Mouse (Mus musculus) erythroblast, embryonic 14.5 days (primary cell): ENCODE measurements at regions not wholly inside any gene's neighbourhood (a gene's known extent, or its start where the extent isn't known, plus 50 kb on each side); places are given as distances from the start of the nearest gene placed in this dataset.

Experiments
- H3K27me3 ChIP-seq: 2 replicates; pipeline ENCODE4 v1.6.1; 2012; ENCODE audit warnings: inconsistent platforms; ENCODE audit not compliant: control insufficient read depth
- H3K36me3 ChIP-seq: 2 replicates; pipeline ENCODE4 v1.6.1; 2012; ENCODE audit warnings: mild to moderate bottlenecking, inconsistent platforms; ENCODE audit not compliant: control insufficient read depth
- H3K4me1 ChIP-seq: 2 replicates; pipeline ENCODE4 v1.6.1; 2012; ENCODE audit warnings: inconsistent platforms; ENCODE audit not compliant: control insufficient read depth
- H3K4me3 ChIP-seq: replicated peaks from 2 replicates; pipeline ENCODE3; 2012; ENCODE audit warnings: moderate library complexity, mild to moderate bottlenecking, inconsistent platforms
- H3K9me3 ChIP-seq: 2 replicates; pipeline ENCODE4 v1.6.1; 2012; ENCODE audit warnings: low read length, inconsistent platforms, mixed read lengths; ENCODE audit not compliant: control insufficient read depth
- GATA1 ChIP-seq: IDR thresholded peaks from 2 replicates; pipeline ENCODE4 v1.6.1; 2012; ENCODE audit warnings: low read length, inconsistent platforms, mixed read lengths
- TAL1 ChIP-seq: IDR thresholded peaks from 3 replicates; pipeline ENCODE4 v1.6.1; 2012; ENCODE audit warnings: low read length, inconsistent platforms, mixed read lengths

GRCm38 (mm10) chr7:72990559-72991429, 384.5 kb upstream of the Rgma start:
- TF ChIP-seq GATA1, result no peak
- no peak for TF ChIP-seq TAL1
- Histone ChIP-seq H3K36me3 (no peaks in the 10 kb centered on the region), H3K4me3 (no peak overlapping the region), H3K4me1 (no peaks in the 10 kb centered on the region), H3K9me3 (peaks cover 17% of the 10 kb centered on the region), H3K27me3 (no peaks in the 10 kb centered on the region)

- H3K4me3 ChIP-seq, result no peak overlapping the region
- TF ChIP-seq TAL1 (no peak), GATA1 (no peak)
- H3K4me1 ChIP-seq, result no peaks in the 10 kb centered on the region
- H3K27me3 ChIP-seq, result no peaks in the 10 kb centered on the region
- peaks cover 16% of the 10 kb centered on the region for H3K9me3 ChIP-seq
- H3K36me3 ChIP-seq, result no peaks in the 10 kb centered on the region
Measured at GRCm38 (mm10) chr7:72998374-72998773, 376.9 kb upstream of the Rgma start.

GRCm38 (mm10) chr7:73019151-73019550, 356.2 kb upstream of the Rgma start:
- H3K27me3 ChIP-seq, result no peaks in the 10 kb centered on the region

GRCm38 (mm10) chr7:73019764-73020354, 355.4 kb upstream of the Rgma start:
- Histone ChIP-seq H3K27me3 (no peaks in the 10 kb centered on the region), H3K4me3 (no peak overlapping the region), H3K9me3 (no peaks in the 10 kb centered on the region), H3K36me3 (no peaks in the 10 kb centered on the region), H3K4me1 (no peaks in the 10 kb centered on the region)
- TF ChIP-seq GATA1, result no peak
- no peak for TF ChIP-seq TAL1

More at GRCm38 (mm10) chr7:73019151-73019550, 356.2 kb upstream of the Rgma start:
- H3K4me1 ChIP-seq, result no peaks in the 10 kb centered on the region
- no peak overlapping the region for H3K4me3 ChIP-seq
- no peaks in the 10 kb centered on the region for H3K36me3 ChIP-seq
- TF ChIP-seq TAL1 (no peak), GATA1 (no peak)
- H3K9me3 ChIP-seq, result no peaks in the 10 kb centered on the region

- no peaks in the 10 kb centered on the region for H3K27me3 ChIP-seq
- peaks cover 2% of the 10 kb centered on the region; the same call in 1 of the 2 replicates for H3K9me3 ChIP-seq
- H3K36me3 ChIP-seq, result no peaks in the 10 kb centered on the region
- no peak for TF ChIP-seq TAL1
- no peak for TF ChIP-seq GATA1
- H3K4me1 ChIP-seq, result no peaks in the 10 kb centered on the region
- no peak overlapping the region for H3K4me3 ChIP-seq
Measured at GRCm38 (mm10) chr7:73021786-73022185, 353.5 kb upstream of the Rgma start.

GRCm38 (mm10) chr7:73025640-73026039, 349.7 kb upstream of the Rgma start:
- H3K4me3 ChIP-seq, result no peak overlapping the region
- H3K9me3 ChIP-seq, result peaks cover 9% of the 10 kb centered on the region
- no peaks in the 10 kb centered on the region for H3K4me1 ChIP-seq
- no peaks in the 10 kb centered on the region for H3K36me3 ChIP-seq
- no peaks in the 10 kb centered on the region for H3K27me3 ChIP-seq
- TF ChIP-seq GATA1, result no peak
- no peak for TF ChIP-seq TAL1

- Histone ChIP-seq H3K4me3 (no peak overlapping the region), H3K36me3 (no peaks in the 10 kb centered on the region)
- TF ChIP-seq GATA1, result no peak
- no peak for TF ChIP-seq TAL1
Measured at GRCm38 (mm10) chr7:73028952-73029351, 346.4 kb upstream of the Rgma start.

GRCm38 (mm10) chr7:73031407-73031806, 343.9 kb upstream of the Rgma start:
- TF ChIP-seq GATA1, result no peak
- TF ChIP-seq TAL1, result no peak
- no peaks in the 10 kb centered on the region for H3K27me3 ChIP-seq
- no peaks in the 10 kb centered on the region for H3K36me3 ChIP-seq
- no peaks in the 10 kb centered on the region for H3K4me1 ChIP-seq
- no peak overlapping the region for H3K4me3 ChIP-seq
- H3K9me3 ChIP-seq, result peaks cover 21% of the 10 kb centered on the region

More at GRCm38 (mm10) chr7:73028952-73029351, 346.4 kb upstream of the Rgma start:
- H3K9me3 ChIP-seq, result peaks cover 18% of the 10 kb centered on the region
- H3K4me1 ChIP-seq, result no peaks in the 10 kb centered on the region
- no peaks in the 10 kb centered on the region for H3K27me3 ChIP-seq

GRCm38 (mm10) chr7:73032316-73032980, 342.9 kb upstream of the Rgma start:
- H3K4me3 ChIP-seq, result no peak overlapping the region
- H3K9me3 ChIP-seq, result peaks cover 28% of the 10 kb centered on the region
- no peaks in the 10 kb centered on the region for H3K4me1 ChIP-seq
- H3K27me3 ChIP-seq, result no peaks in the 10 kb centered on the region
- no peaks in the 10 kb centered on the region for H3K36me3 ChIP-seq
- TF ChIP-seq TAL1, result no peak
- TF ChIP-seq GATA1, result no peak
